Mouse (Mus musculus) R1 (cell line): ENCODE measurements around the gene Abt1.
A peak's percentile ranks its signal among the peaks of the same experiment; 100 is the strongest.

Experiments
- DNase-seq: peaks from one replicate; pipeline ENCODE4 v3.0.0-alpha.2; 2018; ENCODE audit warnings: low read depth, low spot score

The Abt1 gene

GRCm38 (mm10) chr13:23423286-23424051 is at the start of gene Abt1:
TSS of gene Abt1 (minus strand) at chr13:23423866.
- peak; percentile 97 for DNase-seq

DNA sequence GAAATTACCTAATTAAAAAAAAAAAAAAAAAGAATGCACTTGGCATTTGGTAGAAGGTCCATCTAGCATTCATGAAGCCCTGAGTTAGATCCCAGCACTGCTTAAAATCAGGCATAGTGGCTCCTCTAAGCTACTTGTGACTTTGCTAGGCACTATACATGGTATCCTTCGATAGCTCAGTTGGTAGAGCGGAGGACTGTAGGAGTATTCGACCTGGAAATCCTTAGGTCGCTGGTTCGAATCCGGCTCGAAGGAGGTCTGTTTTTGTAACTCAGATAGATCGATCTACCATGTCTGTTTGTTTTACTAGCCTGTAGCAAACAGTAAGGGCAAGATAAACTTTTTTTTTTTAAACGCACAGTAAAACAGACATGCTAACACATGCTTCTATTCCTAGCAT is 43.2 kb upstream of the Abt1 start:
- peak; percentile 92 for DNase-seq

DNA sequence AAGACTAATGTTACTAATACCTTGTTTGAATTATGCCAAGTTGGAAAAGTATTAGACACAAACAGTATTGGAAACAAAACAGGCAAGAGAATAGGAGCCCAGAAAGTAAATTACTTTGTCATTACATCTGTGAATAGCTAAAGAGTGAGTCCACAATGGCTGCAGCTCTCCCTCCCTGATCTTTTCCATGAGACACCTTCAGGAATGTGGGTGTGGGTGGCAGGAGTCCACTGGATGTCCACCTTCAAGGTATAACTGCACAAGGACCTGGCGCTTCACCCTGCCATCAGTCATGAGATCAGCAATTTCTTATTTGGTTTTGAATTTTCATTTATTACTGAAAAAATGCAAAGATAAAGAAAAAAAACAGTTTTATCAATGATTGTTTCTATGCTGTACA is 42.6 kb upstream of the Abt1 start:
- no peak for DNase-seq

DNA sequence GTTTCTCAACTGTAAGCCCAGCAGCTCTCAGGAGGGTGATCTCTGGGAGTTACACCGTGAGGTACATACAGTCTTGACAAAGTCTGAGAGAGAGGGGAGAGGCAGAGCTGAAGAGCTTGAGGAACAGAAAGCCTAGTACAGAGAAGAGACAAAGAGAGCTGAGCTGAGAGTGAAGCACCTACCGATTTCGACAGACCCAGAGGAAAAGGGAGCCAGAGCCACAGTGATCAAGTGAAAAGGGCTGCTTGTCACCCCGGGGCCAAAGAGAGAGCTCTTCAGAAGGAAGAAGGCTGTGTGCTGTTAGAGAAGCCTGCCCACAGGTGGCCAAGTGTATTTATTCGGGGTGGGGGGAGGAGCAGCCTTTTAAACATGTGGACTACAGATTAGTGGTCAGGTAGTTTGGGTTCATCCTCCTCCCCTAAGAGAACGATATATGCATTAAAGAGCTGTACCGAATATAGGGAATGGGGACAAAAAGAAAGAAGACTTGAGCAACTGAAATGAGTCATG is 42.0 kb upstream of the Abt1 start, which contains the start of gene Btn1a1:
Gene Btn1a1 (minus strand): TSS at position 302 of the 510 bp plus-strand sequence.
- peak; percentile 67 for DNase-seq

DNA sequence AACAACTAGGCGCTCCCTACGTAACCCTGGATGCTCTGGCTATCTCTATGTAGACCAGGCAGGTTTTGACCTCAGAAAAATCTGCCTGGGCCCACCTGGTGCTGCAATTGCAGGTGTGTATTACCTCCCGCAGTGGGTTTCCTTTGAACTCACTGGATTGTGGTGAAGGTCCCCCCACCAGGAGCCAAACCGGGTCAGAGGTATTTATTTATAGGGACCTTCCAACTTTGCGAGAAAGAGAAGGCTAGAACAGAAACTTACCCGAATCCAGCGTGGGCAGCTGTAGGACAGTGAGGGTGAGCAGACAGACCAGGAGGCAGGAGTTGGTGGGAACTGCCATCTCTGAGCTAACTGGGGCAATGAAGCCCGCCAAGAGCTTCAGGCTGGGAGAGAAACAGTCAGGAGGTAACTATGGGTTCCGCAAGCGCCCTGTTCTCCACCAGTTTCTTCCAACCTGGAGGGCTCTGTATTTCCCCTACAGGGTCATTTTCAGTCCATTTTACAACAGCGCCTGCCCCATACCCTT is 41.2 kb upstream of the Abt1 start:
- no peak for DNase-seq

DNA sequence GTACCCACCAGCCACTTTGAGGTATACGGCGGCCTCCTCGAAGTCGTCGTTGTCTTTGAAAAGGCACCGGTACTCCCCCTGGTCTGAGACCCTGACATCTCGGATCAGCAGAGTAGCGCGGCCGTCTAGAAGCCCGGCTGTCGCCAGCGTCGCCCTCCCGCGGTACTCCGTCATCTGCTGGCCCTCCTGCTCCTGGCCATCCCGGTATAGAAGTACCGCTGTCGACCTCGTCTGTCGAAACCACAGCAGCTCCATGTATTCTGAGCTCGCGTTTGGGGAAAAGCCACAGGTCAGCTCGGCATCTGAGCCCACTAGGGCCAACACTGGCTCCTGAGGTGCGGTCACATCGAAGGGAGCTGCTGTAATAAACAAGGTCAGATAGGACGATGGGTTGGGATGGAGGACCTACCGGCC is 40.6 kb upstream of the Abt1 start:
- DNase-seq = no peak

- DNase-seq = peak; percentile 91
These were observed 39.9 kb upstream of the Abt1 start for GRCm38 (mm10) chr13:23463381-23464223.

- DNase-seq = no peak
These were observed 39.0 kb upstream of the Abt1 start for GRCm38 (mm10) chr13:23462669-23463068.

DNA sequence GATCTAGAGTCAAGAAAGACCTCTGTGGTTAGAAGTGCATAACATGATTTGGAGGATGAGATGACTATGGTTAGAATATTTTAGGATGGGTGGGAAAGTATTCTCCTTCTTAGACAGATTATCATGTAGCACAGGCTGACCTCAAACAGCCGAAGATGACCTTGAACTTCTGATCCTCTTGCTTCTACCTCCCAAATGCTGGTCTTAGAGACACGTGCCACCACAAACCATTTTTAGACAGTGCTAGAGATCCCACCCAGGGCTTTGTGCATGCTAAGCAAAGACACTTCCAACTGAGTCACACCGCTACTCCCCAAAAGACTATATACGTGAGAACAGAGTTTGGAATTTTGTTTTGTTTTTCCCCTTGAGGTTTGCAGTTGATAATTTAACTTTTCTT is 38.4 kb upstream of the Abt1 start:
- DNase-seq = no peak

GRCm38 (mm10) chr13:23459264-23459846 is 35.7 kb upstream of the Abt1 start:
- DNase-seq = peak; percentile 62

DNA sequence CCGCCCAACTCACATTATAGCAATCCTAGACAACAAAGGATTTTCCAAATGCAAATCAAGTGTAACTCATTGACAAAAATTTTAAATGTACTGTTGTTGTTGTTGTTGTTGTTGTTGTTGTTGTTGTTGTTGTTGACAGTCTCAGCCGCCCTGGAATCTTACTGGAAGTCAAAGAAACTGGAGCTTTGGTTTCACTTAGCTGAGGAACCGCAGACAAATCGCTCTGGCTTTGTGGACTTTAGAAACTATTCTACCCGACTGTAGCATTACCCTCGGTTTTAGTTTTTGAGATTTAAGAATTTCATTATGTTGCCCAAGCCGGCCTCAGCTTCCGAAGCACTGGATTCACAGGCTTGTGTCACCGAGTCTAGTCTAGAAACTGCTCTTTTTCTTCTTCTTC is 30.3 kb upstream of the Abt1 start:
- no peak for DNase-seq

DNA sequence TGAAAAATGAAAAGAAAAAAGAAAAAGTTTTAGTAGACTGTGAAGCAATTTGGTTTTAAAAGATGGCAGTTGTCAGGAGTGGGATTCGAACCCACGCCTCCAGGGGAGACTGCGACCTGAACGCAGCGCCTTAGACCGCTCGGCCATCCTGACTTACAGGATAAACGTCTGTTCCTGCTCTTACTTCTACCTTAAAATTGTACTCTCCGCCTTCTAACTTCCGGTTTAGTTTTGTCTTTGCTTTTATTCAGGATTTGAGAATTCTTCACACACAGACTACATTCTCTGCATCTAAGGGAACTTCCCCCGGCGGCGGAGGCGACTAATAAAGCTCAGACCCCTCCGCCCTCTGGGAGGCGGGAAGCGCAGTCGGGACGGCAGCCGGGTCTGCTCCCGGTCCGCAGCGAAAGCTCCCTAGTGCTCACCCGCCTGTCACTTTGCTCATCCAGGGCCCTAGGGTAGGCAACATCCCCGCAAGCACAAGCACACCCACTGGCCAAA is 29.7 kb upstream of the Abt1 start:
- DNase-seq = peak; percentile 89

DNA sequence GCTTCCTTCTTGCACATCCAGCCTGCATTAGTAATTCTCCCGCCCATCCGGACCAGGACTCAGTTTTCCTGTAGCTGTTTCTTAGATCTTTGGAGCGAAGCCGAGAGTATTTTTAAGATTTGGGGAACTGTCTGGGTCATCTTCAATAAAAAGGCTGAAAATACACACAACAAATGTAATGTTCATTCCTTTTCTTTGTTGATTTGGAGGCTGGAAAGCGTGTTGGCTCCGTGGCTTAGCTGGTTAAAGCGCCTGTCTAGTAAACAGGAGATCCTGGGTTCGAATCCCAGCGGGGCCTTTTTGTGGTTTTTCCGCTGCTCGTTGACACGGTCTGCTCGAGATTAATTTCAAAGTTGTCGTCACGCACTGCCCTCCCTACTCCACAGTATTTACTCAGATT is 26.7 kb upstream of the Abt1 start:
- peak; percentile 91 for DNase-seq

DNA sequence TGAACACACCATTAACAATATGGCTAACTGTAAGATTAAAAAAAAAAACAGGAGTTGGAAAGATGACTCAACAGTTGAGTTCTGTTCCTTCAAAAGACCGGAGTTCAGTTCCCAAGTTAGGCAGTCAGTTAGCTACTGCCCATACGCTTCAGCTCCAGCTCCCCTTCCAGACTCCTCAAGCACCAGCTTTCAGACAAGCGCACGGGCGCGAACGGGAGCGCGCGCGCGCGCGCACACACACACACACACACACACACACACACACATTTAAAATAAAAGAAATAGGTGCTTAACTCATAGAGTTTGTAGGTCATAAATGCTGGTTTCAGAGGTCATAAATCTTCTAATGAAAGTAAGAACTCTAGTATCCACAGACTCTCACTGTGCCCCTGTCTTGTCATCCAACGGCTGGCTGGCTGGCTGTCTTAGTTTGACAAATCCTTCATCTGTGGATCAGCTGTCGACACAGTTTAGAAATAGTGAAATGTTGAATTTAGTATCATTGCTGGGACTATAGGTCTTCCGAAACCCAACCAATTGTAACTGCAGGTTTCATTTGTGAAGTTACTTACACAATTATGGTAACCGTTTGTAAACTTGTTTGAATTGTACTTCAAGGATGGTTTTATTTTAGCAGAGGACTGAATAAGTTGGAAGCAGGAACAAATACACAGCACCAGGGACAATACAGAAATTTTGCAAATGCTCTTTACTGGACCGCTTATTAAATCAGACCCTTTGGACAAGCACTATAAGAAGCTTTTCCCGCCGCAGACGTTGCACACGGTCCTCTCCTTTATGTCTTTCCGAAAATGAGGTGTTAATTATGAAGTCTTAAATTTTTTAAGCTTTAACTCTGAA is 25.8 kb upstream of the Abt1 start:
- DNase-seq = peak; percentile 95

DNA sequence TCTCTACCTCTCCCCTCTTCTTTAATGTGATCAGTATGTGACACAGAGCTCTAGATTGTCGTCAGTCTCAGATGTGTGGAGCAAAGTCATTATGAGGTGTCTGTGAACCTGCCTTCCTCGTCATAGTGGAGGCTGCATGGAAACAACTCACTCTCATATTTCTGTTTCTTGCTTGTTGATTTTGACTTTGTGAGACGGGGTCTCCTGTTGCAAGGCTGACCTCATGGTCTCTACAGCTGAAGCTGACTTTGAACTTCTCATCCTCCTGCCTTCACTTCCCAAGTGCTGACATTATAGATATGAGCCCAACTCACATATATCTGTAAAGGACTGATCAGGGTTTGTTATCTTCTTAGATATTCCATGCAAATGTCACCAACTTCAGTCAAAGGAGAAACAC is 25.1 kb upstream of the Abt1 start:
- no peak for DNase-seq

- DNase-seq = peak; percentile 87
These were observed 22.9 kb upstream of the Abt1 start for GRCm38 (mm10) chr13:23446498-23446952.

GRCm38 (mm10) chr13:23445561-23446320 is 22.1 kb upstream of the Abt1 start:
- DNase-seq = peak; percentile 95

GRCm38 (mm10) chr13:23445156-23445555 is 21.5 kb upstream of the Abt1 start:
- DNase-seq = no peak

DNA sequence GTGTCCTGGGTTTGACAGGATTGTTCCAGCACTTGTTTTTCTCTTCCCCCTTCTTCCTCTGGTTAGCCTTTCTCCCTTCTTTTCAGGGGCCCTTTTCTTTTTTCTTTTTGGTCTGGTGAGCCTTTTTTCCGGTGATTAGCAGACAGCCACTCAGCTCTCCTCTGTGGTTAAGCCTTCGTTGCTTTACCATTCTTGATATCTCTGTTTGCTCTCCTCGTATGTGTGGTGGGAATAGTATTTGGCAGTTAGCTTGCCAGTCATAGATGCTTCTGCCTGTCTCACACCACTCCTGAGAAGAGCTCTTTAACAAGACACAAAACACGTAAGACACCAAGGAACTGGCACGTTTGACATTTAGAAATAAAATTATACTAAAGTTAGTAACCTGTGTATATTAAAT is 20.8 kb upstream of the Abt1 start:
- DNase-seq = no peak

- DNase-seq = peak; percentile 82
These were observed 16.2 kb upstream of the Abt1 start for GRCm38 (mm10) chr13:23439901-23440300.
